8 mouse cellular contexts compared by ENCODE assay signal in the genomic region with DNA sequence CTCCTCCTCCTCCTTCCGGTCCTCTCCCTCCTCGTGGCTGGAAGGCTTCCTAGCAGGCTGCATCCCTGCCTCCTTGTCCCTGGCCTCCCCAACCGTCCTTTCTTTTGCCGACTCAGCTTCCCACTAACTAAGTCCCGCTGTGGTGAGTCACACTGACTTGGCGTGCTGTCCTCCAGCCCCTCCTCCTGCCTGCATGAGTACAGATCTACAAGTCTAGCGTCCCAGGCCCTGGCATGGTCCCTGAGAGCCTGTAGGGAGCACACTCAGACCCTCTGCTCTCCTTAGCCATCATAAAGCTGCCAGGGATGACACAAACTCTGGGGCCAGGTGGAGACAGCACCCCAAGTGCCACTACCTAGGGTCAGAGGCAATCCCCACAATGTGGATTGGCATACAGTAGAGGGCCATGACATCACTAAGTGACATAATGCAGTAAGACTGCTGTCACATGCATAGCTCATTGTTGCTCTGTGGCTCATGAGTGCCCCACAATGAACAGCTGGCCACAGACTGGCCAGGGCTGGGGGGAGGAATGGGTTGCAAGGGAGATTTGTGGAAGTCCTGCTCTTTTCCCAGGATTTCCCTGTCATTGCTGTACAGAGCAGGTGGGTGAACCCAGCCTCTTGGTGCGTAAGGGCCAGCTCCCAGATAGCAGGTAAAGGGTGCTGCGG. TPM values are rescaled to one million over a fixed set of nuclear protein-coding genes. Genes with fewer than 3 reads are reported as not detected.
DNase-seq lines count a peak whose midpoint lies in the region; ATAC-seq and TF ChIP-seq lines count a peak whose summit lies in the region.
"Had no signal": no experiment of that assay in that cellular context is flagged by ENCODE, and none has a peak within 500 bp of the region (broad histone marks: within the 10 kb centered on the region; RNA-seq: fewer than 3 reads in every experiment).

No protein-coding gene starts in this region.

- H3K36me3 ChIP-seq in neural tube, embryonic 12.5 days: no peaks in the 10 kb centered on the region
- H3K36me3 ChIP-seq in neural tube, embryonic 15.5 days: no peaks in the 10 kb centered on the region
- no peaks in the 10 kb centered on the region; the same call in 1 of the 2 replicates for H3K36me3 ChIP-seq in lung, postnatal 0 days (ENCODE audit: insufficient read depth, low read length)

- H3K4me1 ChIP-seq in neural tube, embryonic 12.5 days: no peaks in the 10 kb centered on the region
- H3K4me1 ChIP-seq in neural tube, embryonic 15.5 days: no peaks in the 10 kb centered on the region
- H3K4me1 ChIP-seq in lung, postnatal 0 days (ENCODE audit: insufficient read depth, low read depth, low read length): no peaks in the 10 kb centered on the region

- no peak overlapping the region for H3K27ac ChIP-seq in neural tube, embryonic 12.5 days
- H3K27ac ChIP-seq in neural tube, embryonic 15.5 days (replicated peaks): no peak overlapping the region
- H3K27ac ChIP-seq in lung, postnatal 0 days (ENCODE audit: low read length): no peak overlapping the region

- TF ChIP-seq EP300 in lung, postnatal 0 days (IDR thresholded peaks at IDR 0.05): no peak

- TF ChIP-seq CTCF in lung, postnatal 0 days (IDR thresholded peaks at IDR 0.05): no peak

- H3K9me3 ChIP-seq in neural tube, embryonic 12.5 days: no peaks in the 10 kb centered on the region
- no peaks in the 10 kb centered on the region for H3K9me3 ChIP-seq in neural tube, embryonic 15.5 days (replicated peaks)
- no peaks in the 10 kb centered on the region for H3K9me3 ChIP-seq in lung, postnatal 0 days (ENCODE audit: low read length)

- H3K4me2 ChIP-seq in neural tube, embryonic 12.5 days (replicated peaks): no peak overlapping the region
- H3K4me2 ChIP-seq in neural tube, embryonic 15.5 days: no peak overlapping the region
- no peak overlapping the region for H3K4me2 ChIP-seq in lung, postnatal 0 days (replicated peaks; ENCODE audit: low read depth, low read length)

- whole genome bisulfite sequencing in neural tube, embryonic 12.5 days: 75% methylated on average over 9 of the region's 9 CpGs
- 69% methylated on average over 9 of the region's 9 CpGs for WGBS in neural tube, embryonic 15.5 days
- 63% methylated on average over 9 of the region's 9 CpGs for WGBS in lung, postnatal 0 days

- H3K4me3 ChIP-seq in neural tube, embryonic 12.5 days: no peak overlapping the region
- H3K4me3 ChIP-seq in neural tube, embryonic 15.5 days (replicated peaks): no peak overlapping the region
- H3K4me3 ChIP-seq in lung, postnatal 0 days (ENCODE audit: low read depth, low read length): no peak overlapping the region

- no peaks in the 10 kb centered on the region for H3K27me3 ChIP-seq in neural tube, embryonic 12.5 days (replicated peaks)
- H3K27me3 ChIP-seq in neural tube, embryonic 15.5 days (replicated peaks): no peaks in the 10 kb centered on the region
- H3K27me3 ChIP-seq in lung, postnatal 0 days (replicated peaks; ENCODE audit: insufficient read depth, low read length): no peaks in the 10 kb centered on the region

- DNase-seq in adrenal gland, postnatal 14 days: peak; percentile 85
- DNase-seq in heart, adult 9 months (ENCODE audit: low spot score in 2 of 2): peak; percentile 47 to 62
- DNase-seq in lung, postnatal 0 days (ENCODE audit: low spot score): peak; percentile 56
- no peak for DNase-seq in thymus, postnatal 4 days
- DNase-seq in layer of hippocampus, adult 9-10 months (ENCODE audit: low spot score): no peak

- no peak overlapping the region for H3K9ac ChIP-seq in neural tube, embryonic 12.5 days
- H3K9ac ChIP-seq in neural tube, embryonic 15.5 days (replicated peaks): no peak overlapping the region
- no peak overlapping the region for H3K9ac ChIP-seq in lung, postnatal 0 days (replicated peaks; ENCODE audit: low read depth)

- ATAC-seq in neural tube, embryonic 12.5 days (ENCODE audit: low FRiP score, low read depth): peak; percentile 38; the same call in 1 of the 2 replicates
- no peak for ATAC-seq in neural tube, embryonic 15.5 days (ENCODE audit: low FRiP score)
- ATAC-seq in lung, postnatal 0 days: peak; percentile 74

RNA-seq across cellular contexts. Expression of a gene that starts 28.1 kb away (rescaled TPM):
- not detected in 2 replicates for polyA plus RNA-seq in neural tube, embryonic 12.5 days (2016; fragmentation: Nextera tagmentation; extraction: Ambion mirVana)
- polyA plus RNA-seq in neural tube, embryonic 15.5 days (2015; fragmentation: Nextera tagmentation; extraction: Ambion mirVana): not detected in 2 replicates
- 7.2 and 16.7 TPM in 2 replicates for total RNA-seq in adrenal gland, postnatal 14 days (2021)
- 4.0 and 5.7 TPM in 2 replicates for polyA plus RNA-seq in lung, postnatal 0 days (2015; fragmentation: Nextera tagmentation; extraction: Ambion mirVana)
- polyA plus RNA-seq: neural tube, embryonic 11.5 days had no signal

RNA-seq across cellular contexts. Expression of a gene that starts 39.8 kb away (rescaled TPM):
- polyA plus RNA-seq in neural tube, embryonic 12.5 days (2016; fragmentation: Nextera tagmentation; extraction: Ambion mirVana): not detected in 2 replicates
- polyA plus RNA-seq in neural tube, embryonic 15.5 days (2015; fragmentation: Nextera tagmentation; extraction: Ambion mirVana): not detected in 2 replicates
- total RNA-seq in adrenal gland, postnatal 14 days (2021): 6.6 and 8.0 TPM in 2 replicates
- polyA plus RNA-seq in lung, postnatal 0 days (2015; fragmentation: Nextera tagmentation; extraction: Ambion mirVana): 0.21 TPM in 1 of 2 replicates, not detected in the other
- polyA plus RNA-seq: neural tube, embryonic 11.5 days had no signal

RNA-seq across cellular contexts. Expression of a gene that starts 46.0 kb away (rescaled TPM):
- not detected in 2 replicates for polyA plus RNA-seq in neural tube, embryonic 12.5 days (2016; fragmentation: Nextera tagmentation; extraction: Ambion mirVana)
- not detected in 2 replicates for polyA plus RNA-seq in neural tube, embryonic 15.5 days (2015; fragmentation: Nextera tagmentation; extraction: Ambion mirVana)
- 1.1 and 1.9 TPM in 2 replicates for total RNA-seq in adrenal gland, postnatal 14 days (2021)
- 0.21 and 0.46 TPM in 2 replicates for polyA plus RNA-seq in lung, postnatal 0 days (2015; fragmentation: Nextera tagmentation; extraction: Ambion mirVana)
- polyA plus RNA-seq: neural tube, embryonic 11.5 days had no signal

Comparison
In these comparisons a context has a peak if more than half of its experiments do, and no peak if none do; other contexts are left out.
1. DNase-seq: peak in adrenal gland, postnatal 14 days (single experiment), heart, adult 9 months (2 of 2) and lung, postnatal 0 days (single experiment); none in thymus, postnatal 4 days (single experiment) and layer of hippocampus, adult 9-10 months (single experiment).